Mouse (Mus musculus) intestine, embryonic 14.5 days (tissue): ENCODE measurements at regions not wholly inside any gene's neighbourhood (a gene's known extent, or its start where the extent isn't known, plus 50 kb on each side); places are given as distances from the start of the nearest gene placed in this dataset.

Source experiments
- ATAC-seq: fragments of 200-750 bp; cut with Nextera tagmentation; replicated peaks from 2 replicates; pipeline ENCODE4 v1.8.0; 2017; ENCODE audit warnings: low read depth, moderate number of reproducible peaks, moderate TSS enrichment, moderate library complexity; ENCODE audit not compliant: low FRiP score, low TSS enrichment
- DNase-seq: peaks from one replicate; pipeline ENCODE4 v3.0.0-alpha.2; 2018; ENCODE audit warnings: low spot score
- H3K27ac ChIP-seq: fragments of 300-500 bp; sonication (generic); 2 replicates; pipeline ENCODE4 v1.5.1; 2014; ENCODE audit warnings: low read depth, mild to moderate bottlenecking, control low read depth
- H3K27me3 ChIP-seq: fragments of 300-500 bp; sonication (generic); replicated peaks from 2 replicates; pipeline ENCODE4 v1.6.1; 2014; ENCODE audit warnings: low read length, control low read depth; ENCODE audit not compliant: control insufficient read depth, insufficient read depth
- H3K36me3 ChIP-seq: fragments of 300-500 bp; sonication (generic); 2 replicates; pipeline ENCODE4 v1.6.1; 2014; ENCODE audit warnings: low read length, control low read depth; ENCODE audit not compliant: control insufficient read depth, insufficient read depth
- H3K4me1 ChIP-seq: fragments of 300-500 bp; sonication (generic); replicated peaks from 2 replicates; pipeline ENCODE4 v1.6.1; 2014; ENCODE audit warnings: low read length, control low read depth, mixed read lengths; ENCODE audit not compliant: control insufficient read depth, insufficient read depth
- H3K4me2 ChIP-seq: fragments of 300-500 bp; sonication (generic); 2 replicates; pipeline ENCODE4 v1.6.1; 2014; ENCODE audit warnings: low read length
- H3K4me3 ChIP-seq: fragments of 300-500 bp; sonication (generic); 2 replicates; pipeline ENCODE4 v1.5.1; 2014; ENCODE audit warnings: low read depth, low read length, control low read depth, mixed read lengths
- H3K9ac ChIP-seq: fragments of 300-500 bp; sonication (generic); 2 replicates; pipeline ENCODE4 v1.6.1; 2014; ENCODE audit warnings: mild to moderate bottlenecking, low read length
- H3K9me3 ChIP-seq: fragments of 300-500 bp; sonication (generic); 2 replicates; pipeline ENCODE4 v1.6.1; 2016; ENCODE audit warnings: low read length, control low read depth; ENCODE audit not compliant: control insufficient read depth
- WGBS: fragments of 180-500 bp; shearing (Covaris S2); extraction: QIAGEN DNeasy Blood & Tissue Kit; methylation state at CpG from one replicate; pipeline ENCODE4 v1.1.7; 2014; 5-methylcytosine and 5-hydroxymethylcytosine counted together

DNA sequence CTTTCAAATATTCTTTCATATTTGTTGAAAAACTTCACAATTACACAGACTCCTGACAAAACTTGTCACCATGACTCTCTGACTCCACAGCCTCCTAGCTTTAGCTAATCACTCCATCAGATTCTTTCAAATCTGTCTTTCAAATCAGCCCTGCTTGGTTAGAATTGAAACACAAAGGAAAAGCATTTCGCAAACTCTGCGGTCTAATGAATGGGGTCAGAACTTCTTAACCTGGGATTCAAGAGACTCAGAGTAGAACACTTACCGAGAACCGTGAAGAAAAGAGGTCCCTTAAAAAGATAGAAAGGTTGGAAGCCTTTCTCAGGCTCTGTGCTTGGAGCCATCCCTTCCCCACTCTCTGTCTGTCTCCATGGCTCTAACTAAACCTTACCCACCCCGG, 148.9 kb upstream of the Atp1b1 start:
- 90% methylated on average over 5 of the region's 5 CpGs for WGBS
- H3K4me2 ChIP-seq: no peak overlapping the region
- no peaks in the 10 kb centered on the region for H3K9me3 ChIP-seq
- no peaks in the 10 kb centered on the region for H3K36me3 ChIP-seq
- no peak overlapping the region for H3K27ac ChIP-seq
- DNase-seq (no peak), ATAC-seq (no peak)
- no peaks in the 10 kb centered on the region for H3K27me3 ChIP-seq
- H3K4me3 ChIP-seq: no peak overlapping the region
- H3K9ac ChIP-seq: no peak overlapping the region
- no peaks in the 10 kb centered on the region for H3K4me1 ChIP-seq

DNA sequence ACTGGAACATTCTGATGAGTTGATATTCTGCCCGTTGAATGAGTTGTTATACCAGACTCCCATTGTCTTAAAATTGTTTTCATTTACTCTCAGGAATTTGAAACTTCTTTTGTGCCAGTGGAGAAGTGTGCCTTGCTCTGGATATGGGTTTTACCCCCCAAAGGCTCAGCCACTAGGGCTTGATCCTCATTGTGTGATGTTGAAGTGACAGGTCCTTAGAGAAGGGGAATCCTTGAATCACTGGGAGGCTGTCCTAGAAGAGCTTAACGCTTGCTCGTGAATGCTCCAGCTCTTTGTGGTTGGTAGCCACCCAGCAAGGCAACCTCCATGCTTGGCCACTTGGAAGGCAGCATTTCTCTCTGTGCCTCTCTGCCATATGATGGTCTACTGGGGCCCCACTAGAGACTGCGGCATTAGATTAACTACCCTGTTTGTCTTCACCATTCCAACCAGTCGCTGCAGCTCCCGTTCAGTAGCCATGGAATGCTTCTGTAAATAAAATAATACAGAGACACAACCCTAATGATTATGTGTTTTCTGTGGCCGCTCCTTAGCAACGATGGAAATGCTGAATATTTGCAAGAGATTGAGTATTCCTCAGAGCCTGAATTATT, 148.1 kb upstream of the Atp1b1 start:
- no peak overlapping the region for H3K4me2 ChIP-seq
- H3K27ac ChIP-seq: no peak overlapping the region
- H3K4me1 ChIP-seq: no peaks in the 10 kb centered on the region
- no peak overlapping the region for H3K9ac ChIP-seq
- no peaks in the 10 kb centered on the region for H3K27me3 ChIP-seq
- DNase-seq (no peak), ATAC-seq (no peak)
- no peak overlapping the region for H3K4me3 ChIP-seq
- no peaks in the 10 kb centered on the region for H3K9me3 ChIP-seq
- WGBS: 75% methylated on average over 8 of the region's 8 CpGs
- H3K36me3 ChIP-seq: no peaks in the 10 kb centered on the region

DNA sequence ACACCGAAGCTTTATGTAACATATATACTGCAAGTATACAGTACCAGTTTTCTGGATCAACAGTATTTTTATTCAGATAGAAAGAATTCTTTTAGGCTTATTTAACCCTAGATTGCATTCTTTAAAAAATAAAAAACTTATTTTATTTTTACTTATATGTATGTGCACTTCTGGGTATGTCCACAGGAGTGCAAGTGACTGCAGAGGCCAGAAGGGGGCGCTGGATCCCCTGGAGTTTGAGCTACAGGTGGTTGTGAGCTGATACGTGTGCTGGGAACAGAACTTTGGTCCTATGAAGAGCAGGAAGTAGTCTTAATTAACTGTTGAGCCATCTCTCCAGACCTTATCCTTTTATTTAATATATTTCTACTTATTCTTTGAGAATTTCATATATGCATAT, 145.3 kb upstream of the Atp1b1 start:
- no peak for DNase-seq
- no peak overlapping the region for H3K4me3 ChIP-seq
- no peaks in the 10 kb centered on the region for H3K27me3 ChIP-seq
- no peaks in the 10 kb centered on the region for H3K36me3 ChIP-seq
- no peak overlapping the region for H3K9ac ChIP-seq
- no peak for ATAC-seq
- H3K9me3 ChIP-seq: no peaks in the 10 kb centered on the region
- no peaks in the 10 kb centered on the region for H3K4me1 ChIP-seq
- H3K27ac ChIP-seq: no peak overlapping the region
- H3K4me2 ChIP-seq: no peak overlapping the region
- WGBS: 73% methylated on average over 3 of the region's 3 CpGs

DNA sequence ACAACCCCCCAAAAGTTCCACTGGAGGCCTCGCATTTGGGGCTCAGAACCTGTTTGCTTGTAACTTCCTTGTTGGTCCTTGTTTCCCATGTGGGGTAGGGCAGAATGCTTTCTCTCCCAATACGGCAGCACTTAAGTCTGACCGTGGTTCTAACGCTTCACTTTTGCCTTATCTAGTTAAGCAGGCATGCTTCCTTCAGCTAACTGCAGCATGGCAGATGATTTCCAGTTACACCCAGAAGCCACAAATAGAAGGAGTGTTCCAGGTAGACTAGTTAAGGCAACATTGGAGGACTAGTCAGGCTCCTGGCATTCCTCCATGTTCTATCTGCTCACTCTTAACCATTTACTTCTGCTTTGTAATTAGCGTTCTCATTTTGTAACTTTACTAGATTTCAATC, 144.4 kb upstream of the Atp1b1 start:
- H3K27ac ChIP-seq: no peak overlapping the region
- H3K4me2 ChIP-seq: no peak overlapping the region
- DNase-seq (no peak), ATAC-seq (no peak)
- no peak overlapping the region for H3K4me3 ChIP-seq
- no peaks in the 10 kb centered on the region for H3K4me1 ChIP-seq
- no peaks in the 10 kb centered on the region for H3K9me3 ChIP-seq
- no peaks in the 10 kb centered on the region for H3K36me3 ChIP-seq
- WGBS: 90% methylated on average over 5 of the region's 5 CpGs
- H3K9ac ChIP-seq: no peak overlapping the region
- no peaks in the 10 kb centered on the region for H3K27me3 ChIP-seq

DNA sequence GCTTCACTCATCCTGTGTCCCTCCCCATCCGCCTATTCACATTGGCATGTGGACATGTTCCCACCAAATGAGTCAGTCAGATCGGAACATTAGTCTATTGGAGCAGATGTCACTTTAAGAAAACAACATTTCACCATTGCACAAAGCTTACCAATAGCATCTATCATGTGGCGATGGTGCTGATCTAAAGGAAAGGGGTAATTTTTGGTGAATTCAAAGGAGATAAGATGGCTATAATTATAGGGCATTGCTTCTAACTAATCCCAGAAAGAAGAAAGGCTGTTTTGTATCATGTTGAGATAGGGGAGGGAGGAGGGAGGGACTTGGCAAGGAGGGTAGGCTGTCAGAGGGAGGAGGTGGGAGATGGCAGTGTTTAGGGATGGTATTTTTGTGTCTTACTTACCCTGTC, 132.1 kb upstream of the Atp1b1 start:
- H3K9ac ChIP-seq: no peak overlapping the region
- H3K4me1 ChIP-seq: no peaks in the 10 kb centered on the region
- 91% methylated on average over 3 of the region's 3 CpGs for WGBS
- no peak for ATAC-seq
- no peak overlapping the region for H3K4me2 ChIP-seq
- H3K36me3 ChIP-seq: no peaks in the 10 kb centered on the region
- H3K27ac ChIP-seq: no peak overlapping the region
- H3K4me3 ChIP-seq: no peak overlapping the region
- DNase-seq: no peak
- no peaks in the 10 kb centered on the region for H3K27me3 ChIP-seq
- no peaks in the 10 kb centered on the region for H3K9me3 ChIP-seq

DNA sequence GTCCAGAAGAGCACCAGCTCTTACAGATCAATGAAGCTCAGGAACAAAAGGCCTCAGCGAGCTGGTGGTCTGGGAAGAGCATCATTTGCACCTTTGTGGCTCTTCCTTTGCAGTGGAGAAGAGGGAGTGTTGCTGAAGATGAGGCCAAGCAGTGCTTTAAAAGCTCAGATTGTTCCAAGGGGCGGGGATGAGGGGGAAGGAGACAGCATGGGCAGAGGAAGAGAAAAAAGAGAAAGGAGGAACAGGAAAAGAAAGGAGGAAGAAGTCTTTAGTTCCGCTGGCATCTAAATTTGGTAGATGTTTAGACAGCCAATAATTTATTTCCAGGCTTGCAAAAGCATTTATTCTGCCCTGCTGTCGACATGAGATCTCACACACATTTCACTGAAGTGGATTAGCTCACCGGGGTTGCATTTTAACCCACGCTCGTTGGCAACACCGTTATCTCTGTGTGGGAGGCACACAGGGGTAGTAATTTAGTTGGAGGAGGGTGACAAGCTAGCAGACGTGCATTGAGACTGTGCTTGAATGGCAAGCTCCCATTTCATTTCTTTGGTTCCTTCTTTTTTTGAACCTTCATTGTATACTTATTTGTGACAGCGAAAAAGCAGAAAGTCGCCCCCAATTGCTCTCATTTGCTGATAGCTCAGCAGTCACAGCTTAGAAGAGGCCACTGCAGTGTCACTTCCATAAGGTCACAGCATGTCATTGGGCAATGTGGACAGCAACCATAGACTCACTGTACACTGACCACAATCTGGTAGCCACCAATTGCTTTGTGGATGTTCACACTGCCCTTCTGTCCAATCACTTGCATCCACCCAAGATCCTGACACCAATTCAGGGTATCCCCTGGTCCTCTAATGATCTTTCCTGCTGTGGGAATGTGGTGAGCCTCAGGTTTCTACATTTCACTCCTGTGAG, 128.2 kb upstream of the Atp1b1 start:
- Histone ChIP-seq H3K27me3 (no peaks in the 10 kb centered on the region), H3K36me3 (no peaks in the 10 kb centered on the region), H3K27ac (no peak overlapping the region), H3K9me3 (no peaks in the 10 kb centered on the region), H3K4me1 (no peaks in the 10 kb centered on the region), H3K4me2 (no peak overlapping the region), H3K4me3 (no peak overlapping the region), H3K9ac (no peak overlapping the region)
- ATAC-seq (no peak), DNase-seq (no peak)
- WGBS: 43% methylated on average over 11 of the region's 11 CpGs

DNA sequence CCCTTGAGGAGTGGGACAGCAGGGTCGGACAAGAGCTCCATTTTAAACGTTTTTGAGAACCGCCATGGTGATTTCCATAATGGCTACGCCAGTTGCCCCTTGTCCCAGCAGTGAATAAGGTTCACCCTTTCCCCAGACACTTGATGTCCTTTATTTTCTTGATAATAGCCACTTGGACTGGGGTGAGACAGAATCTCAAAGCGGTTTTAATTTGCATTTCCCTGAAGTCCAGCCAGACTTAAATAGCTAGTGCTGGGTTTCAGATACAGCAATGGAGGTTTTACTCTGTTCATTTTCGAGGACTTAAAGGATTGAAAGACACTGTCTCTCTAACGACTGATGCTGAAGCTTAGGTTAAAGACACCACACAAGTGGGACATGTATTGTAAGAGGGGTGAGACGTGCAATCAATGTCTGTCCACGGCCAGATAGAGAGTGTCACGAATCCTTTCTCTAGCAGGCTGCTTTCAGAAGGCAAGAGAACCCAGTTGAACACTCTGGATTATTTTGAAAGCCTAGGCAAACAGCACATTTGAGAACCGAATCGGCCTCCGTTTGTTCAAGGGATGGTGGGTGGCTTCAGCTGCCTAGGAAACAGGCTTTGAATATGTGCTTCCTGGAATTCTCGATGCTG, 118.8 kb upstream of the Atp1b1 start:
- H3K9me3 ChIP-seq: no peaks in the 10 kb centered on the region
- H3K4me1 ChIP-seq: no peaks in the 10 kb centered on the region
- ATAC-seq (no peak), DNase-seq (no peak)
- WGBS: 77% methylated on average over 14 of the region's 14 CpGs
- H3K27ac ChIP-seq: no peak overlapping the region
- no peak overlapping the region for H3K4me3 ChIP-seq
- H3K9ac ChIP-seq: no peak overlapping the region
- no peak overlapping the region for H3K4me2 ChIP-seq
- no peaks in the 10 kb centered on the region for H3K36me3 ChIP-seq
- H3K27me3 ChIP-seq: no peaks in the 10 kb centered on the region

DNA sequence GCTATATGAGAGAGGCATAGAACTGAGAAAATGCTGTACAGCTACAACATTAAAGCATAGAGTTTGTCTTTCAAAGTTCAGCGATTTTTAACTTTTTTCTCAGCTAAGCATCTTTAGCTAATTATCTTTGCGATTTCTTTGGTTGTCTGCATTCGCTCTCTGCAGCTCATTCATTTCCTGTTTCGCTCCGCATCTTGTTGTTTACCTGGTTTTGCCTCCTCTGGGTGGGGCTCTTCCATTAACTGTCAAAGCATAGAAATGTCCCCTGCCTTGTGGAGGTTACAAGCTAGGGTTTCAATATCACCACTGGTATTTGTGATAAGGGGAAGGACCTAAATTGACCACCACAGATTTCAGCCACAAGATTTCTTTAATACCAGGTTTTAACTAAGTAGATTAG, 115.5 kb upstream of the Atp1b1 start:
- WGBS: 82% methylated on average over 5 of the region's 5 CpGs
- no peak for DNase-seq

More for the DNA sequence above, 115.5 kb upstream of the Atp1b1 start:
- H3K4me3 ChIP-seq: no peak overlapping the region
- H3K9me3 ChIP-seq: no peaks in the 10 kb centered on the region
- no peak for ATAC-seq
- no peak overlapping the region for H3K9ac ChIP-seq
- H3K36me3 ChIP-seq: no peaks in the 10 kb centered on the region
- no peak overlapping the region for H3K4me2 ChIP-seq
- H3K4me1 ChIP-seq: no peaks in the 10 kb centered on the region
- H3K27ac ChIP-seq: no peak overlapping the region
- no peaks in the 10 kb centered on the region for H3K27me3 ChIP-seq
